Mouse (Mus musculus) heart, postnatal 36 days (tissue): ENCODE data around the gene Agrp. TPM values are rescaled to one million over a fixed set of nuclear protein-coding genes. Genes with fewer than 3 reads are reported as not detected.
A peak's percentile ranks its signal among the peaks of the same experiment; 100 is the strongest.

Experiments used
- DNase-seq, 2 experiments: peaks; one replicate each; pipeline ENCODE4 v3.0.0; 2021 to 2022
- intact Hi-C: fragments of 180-260 bp; cut with DNase I; formaldehyde crosslinking; loops from one replicate; pipeline ENCODE4 v1.15.1; 2025
- total RNA-seq, 2 experiments: library from RNA; stranded (reverse); gene quantifications; 2 replicates each; pipeline ENCODE4 v1.2.3; 2021

Agrp gene
- total RNA-seq: not detected

DNA sequence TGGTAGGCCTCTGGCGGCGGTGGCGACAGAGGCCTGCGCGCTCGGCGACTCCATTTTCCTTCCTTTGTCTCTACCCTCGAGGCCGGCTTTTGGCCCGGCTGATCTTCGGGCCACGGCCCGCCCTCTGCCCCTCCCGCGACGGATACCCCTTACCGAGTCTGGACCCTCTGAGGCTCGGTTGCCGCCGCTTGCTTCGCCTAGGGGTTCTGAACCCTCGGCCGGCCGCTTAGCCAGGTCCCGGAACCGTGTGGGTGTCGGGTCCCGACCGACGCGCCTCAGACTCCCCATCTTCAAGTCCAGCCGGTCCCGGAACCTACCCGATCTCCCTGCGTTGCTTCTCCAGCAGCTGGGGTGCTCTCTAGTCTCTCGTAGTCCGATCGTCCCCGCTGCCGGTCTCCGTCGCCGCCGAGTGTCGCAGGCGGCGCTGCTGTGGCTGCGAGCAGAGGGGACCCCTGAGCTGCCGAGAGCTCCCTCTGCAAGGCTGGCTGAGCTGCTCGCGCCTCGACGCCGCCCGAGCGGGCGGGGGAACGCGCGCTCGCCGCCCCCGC, at the start of gene Agrp:
Agrp (minus strand) TSS at position 431 of the 548 bp plus-strand sequence.
- DNase-seq: peak in 1 of 2 experiments; percentile 79
- intact Hi-C loops: loop anchor here (1.0 to 5.0 kb wide), 4 partner anchors 41 to 71 kb away; partner anchors contain the start of genes Acd, Atp6v0d1, Carmil2 and Pard6a

- intact Hi-C loops: loop anchor here (5.0 to 10.0 kb wide), 3 partner anchors 49 to 119 kb away; partner anchors contain the start of genes Agrp, Atp6v0d1 and Ctcf
These were observed 49.4 kb upstream of the Agrp start for GRCm38 (mm10) chr8:105686551-105686950.

DNA sequence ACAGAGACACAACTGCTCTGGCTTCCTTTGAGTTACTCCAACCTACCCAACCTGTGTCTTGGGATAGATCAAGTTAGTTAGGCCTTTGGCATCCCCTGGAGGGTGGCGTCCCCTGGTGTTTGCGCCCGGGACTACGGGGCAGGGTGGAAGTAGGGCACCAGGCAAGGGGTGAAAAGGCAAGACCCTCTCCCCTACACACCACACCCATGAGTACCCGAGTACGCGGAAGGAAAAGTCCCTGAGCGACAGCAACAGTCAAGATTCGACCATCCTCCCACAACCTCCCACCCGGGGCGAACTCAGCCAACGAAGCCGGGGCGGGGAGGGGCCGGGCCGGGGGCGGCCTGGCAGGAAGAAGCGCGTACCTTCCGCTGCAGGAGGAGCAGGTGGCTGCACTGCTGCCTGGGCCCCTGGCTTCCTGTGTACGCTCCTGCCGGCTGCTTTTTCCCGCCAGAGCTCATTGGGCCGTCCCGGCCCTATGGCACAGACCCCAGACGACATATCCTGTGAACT, 48.7 kb upstream of the Agrp start, which contains the start of gene Carmil2:
Carmil2 (plus strand) TSS at position 479 of the 513 bp plus-strand sequence.
- intact Hi-C loops: loop anchor here (2.0 to 10.0 kb wide), 4 partner anchors 49 to 119 kb away; partner anchors contain the start of genes Agrp, Atp6v0d1 and Ctcf
- DNase-seq: peak; percentile 71 to 80

More at GRCm38 (mm10) chr8:105686551-105686950, 49.4 kb upstream of the Agrp start:
- DNase-seq: no peak

DNA sequence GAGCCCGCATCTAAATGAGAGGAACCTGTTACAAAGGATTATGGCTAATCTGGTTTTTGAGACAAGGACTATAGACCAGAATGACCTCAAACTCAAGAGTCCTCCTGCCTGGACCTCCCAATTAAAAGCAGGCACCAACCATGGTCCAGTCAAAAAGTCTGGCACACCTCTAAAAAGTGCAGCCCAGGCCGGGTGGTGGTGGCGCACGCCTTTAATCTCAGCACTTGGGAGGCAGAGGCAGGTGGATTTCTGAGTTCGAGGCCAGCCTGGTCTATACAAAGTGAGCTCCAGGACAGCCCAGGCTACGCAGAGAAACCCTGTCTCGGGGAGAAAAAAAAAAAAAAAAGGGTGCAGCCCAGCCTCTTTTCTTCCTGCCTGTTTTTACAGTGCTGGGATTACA, 48.1 kb upstream of the Agrp start:
- no peak for DNase-seq

GRCm38 (mm10) chr8:105677891-105678290, 40.7 kb upstream of the Agrp start:
- DNase-seq: no peak
- intact Hi-C loops: loop anchor here (2.0 kb wide), 1 partner anchor 13 kb away; no protein-coding TSS in a partner anchor

More for the DNA sequence above, 48.1 kb upstream of the Agrp start:
- intact Hi-C loops: loop anchor here (2.0 to 10.0 kb wide), 4 partner anchors 48 to 118 kb away; partner anchors contain the start of genes Agrp, Atp6v0d1 and Ctcf

GRCm38 (mm10) chr8:105661167-105661566, 24.0 kb upstream of the Agrp start:
- intact Hi-C loops: no loop called here
- no peak for DNase-seq

DNA sequence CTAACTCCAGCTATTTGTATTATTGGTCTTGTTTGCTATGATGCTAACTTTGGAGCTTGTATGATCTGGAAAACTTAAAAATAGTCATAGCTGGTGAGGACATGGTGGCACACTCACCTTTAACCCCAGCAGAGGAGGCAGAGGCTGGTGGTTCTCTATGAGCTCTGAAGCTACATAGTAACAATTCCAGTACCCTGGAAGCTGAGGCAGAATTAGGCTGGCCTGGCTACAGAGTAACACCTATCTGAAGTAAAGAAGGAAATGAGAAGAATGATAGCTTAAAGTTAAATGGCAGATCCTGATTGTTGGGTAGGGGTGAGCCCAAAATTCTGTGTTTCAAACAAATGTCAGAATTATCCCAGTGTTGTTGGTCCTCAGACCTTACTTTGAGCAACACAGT, 20.4 kb upstream of the Agrp start:
- DNase-seq: no peak
- intact Hi-C loops: no loop called here

GRCm38 (mm10) chr8:105648929-105649328, 11.7 kb upstream of the Agrp start:
- intact Hi-C loops: no loop called here
- no peak for DNase-seq

DNA sequence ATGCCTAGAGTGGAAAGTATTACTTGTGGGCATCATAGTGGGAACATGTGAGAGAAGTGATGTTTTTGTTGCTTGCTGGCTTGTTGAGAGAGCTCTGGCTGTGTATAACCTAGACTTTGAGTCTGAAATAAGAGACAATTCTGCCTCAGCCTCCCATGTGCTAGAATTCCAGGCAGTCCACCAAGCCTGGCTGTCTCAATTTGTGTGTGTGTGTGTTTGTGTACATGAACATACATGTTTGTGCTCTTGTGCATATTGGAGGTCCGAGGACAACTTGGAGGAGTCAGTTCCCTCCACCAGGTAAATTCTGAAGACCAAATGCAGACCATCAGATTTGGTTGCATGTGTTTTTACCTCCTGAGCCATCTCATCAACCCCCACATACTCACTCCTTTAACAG, 8.0 kb upstream of the Agrp start:
- intact Hi-C loops: no loop called here
- DNase-seq: no peak

- DNase-seq: no peak
- intact Hi-C loops: no loop called here
These were observed 3.3 kb upstream of the Agrp start for GRCm38 (mm10) chr8:105640511-105640910.

GRCm38 (mm10) chr8:105639835-105640234, 2.6 kb upstream of the Agrp start:
- no peak for DNase-seq
- intact Hi-C loops: loop anchor here (5.0 kb wide), 1 partner anchor 47 kb away; the partner anchor contains the start of gene Carmil2

- intact Hi-C loops: loop anchor here (5.0 kb wide), 1 partner anchor 49 kb away; the partner anchor contains the start of gene Carmil2
- DNase-seq: no peak
These were observed 1.3 kb upstream of the Agrp start for GRCm38 (mm10) chr8:105638510-105638909.

DNA sequence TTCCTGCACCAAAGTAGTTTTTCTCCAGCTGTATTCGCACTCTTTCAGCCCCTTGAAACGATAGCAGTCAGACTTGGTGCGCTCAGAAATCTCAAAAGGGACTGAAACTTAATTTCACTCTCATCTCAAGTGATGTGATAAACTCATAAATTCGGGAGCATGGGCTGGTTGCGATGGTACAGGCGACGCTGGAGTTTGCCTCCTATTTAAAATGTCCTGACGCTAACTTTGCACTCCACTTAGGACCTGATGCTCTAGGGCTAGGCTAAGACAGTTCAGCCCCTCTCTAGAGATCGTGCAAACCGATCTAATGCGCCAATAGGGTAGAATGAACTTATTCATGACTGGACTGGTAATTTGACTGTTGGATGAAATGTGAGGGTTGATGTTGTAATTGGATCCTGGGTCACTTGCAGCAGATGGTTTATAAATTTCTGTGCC, 428 bp upstream of the Agrp start:
- intact Hi-C loops: loop anchor here (2.0 to 5.0 kb wide), 2 partner anchors 50 to 63 kb away; partner anchors contain the start of genes Acd, Carmil2 and Pard6a
- DNase-seq: no peak

- intact Hi-C loops: loop anchor here (1.0 to 5.0 kb wide), 4 partner anchors 40 to 70 kb away; partner anchors contain the start of genes Acd, Atp6v0d1, Carmil2 and Pard6a
- DNase-seq: peak; percentile 87 to 96
These were observed 903 bp downstream of the Agrp start, which contains the start of gene Ctcf for GRCm38 (mm10) chr8:105636018-105636962. Gene Ctcf (plus strand): TSS chr8:105636568.

GRCm38 (mm10) chr8:105635481-105635880, 1.7 kb downstream of the Agrp start:
- intact Hi-C loops: loop anchor here (2.0 to 5.0 kb wide), 2 partner anchors 19 to 52 kb away; partner anchors contain the start of gene Carmil2
- no peak for DNase-seq

GRCm38 (mm10) chr8:105634771-105635458, 2.3 kb downstream of the Agrp start:
- DNase-seq: no peak
- intact Hi-C loops: loop anchor here (2.0 to 5.0 kb wide), 2 partner anchors 18 to 52 kb away; partner anchors contain the start of gene Carmil2

DNA sequence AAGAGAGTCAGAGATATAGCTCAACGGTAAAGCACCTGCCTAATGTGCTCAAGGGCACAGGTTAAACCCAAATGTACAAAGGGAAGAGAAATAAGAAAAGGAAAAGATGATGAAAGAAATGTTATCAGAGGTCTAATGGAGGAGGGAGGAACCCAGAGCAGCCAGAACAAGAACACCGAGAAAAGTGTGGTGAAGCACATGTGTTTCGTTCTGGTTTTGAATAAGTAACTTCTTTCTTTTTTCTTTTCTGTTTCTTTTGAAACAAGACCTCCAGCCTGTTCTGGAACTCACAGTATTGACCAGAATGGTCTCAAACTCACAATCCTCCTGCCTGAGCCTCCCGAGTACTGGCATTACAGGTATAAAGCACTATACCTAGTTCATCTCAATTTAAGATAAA, 7.9 kb downstream of the Agrp start:
- intact Hi-C loops: no loop called here
- DNase-seq: no peak

- DNase-seq: no peak
- intact Hi-C loops: no loop called here
These were observed 11.1 kb downstream of the Agrp start for GRCm38 (mm10) chr8:105626086-105626485.

DNA sequence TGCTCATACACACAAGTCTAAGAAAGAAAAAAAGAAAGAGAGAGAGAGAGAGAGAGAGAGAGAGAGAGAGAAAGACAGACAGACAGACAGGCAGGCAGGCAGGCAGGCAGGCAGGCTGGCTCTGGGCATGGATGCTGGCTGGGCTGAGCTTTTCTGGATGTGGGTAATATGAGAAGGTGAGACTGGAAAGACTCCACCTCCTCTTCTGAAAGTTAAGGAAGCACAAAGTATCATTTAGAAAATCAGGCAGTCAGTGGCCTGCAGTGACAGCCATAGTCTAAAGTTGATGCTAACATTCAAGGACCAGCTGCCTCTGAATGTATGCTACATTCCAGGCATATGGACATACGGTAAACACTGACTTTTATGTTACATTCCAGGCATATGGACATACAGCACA, 12.4 kb downstream of the Agrp start:
- intact Hi-C loops: no loop called here
- no peak for DNase-seq

DNA sequence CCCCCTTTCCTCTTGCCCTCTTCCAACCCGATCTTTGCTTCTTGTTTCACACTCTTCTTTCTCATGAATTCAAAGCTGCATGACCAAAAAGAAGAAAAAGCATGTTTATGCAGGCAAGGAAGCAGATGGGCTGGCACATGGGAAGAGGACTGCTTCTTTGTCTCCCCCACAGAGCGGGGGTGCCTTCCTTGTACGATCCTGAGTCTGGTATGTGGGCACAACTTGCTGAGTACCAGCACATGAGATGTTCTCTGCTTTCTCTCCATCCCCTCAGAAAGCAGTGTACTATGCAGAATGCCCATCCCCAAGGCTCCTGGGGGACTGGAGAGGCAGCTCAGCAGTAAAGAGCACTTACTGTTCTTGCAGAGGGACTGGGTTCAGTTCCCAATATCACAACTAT, 12.8 kb downstream of the Agrp start:
- DNase-seq: no peak
- intact Hi-C loops: no loop called here
